Mouse (Mus musculus) cerebellum, adult 2 months (tissue): ENCODE results near the gene Cbx7.

Experiments used
- CTCF ChIP-seq: fragments of 200-500 bp; IDR thresholded peaks from 2 replicates; pipeline ENCODE4 v1.5.1; 2011; ENCODE audit warnings: low read depth, mild to moderate bottlenecking, control low read depth, low read length, moderate library complexity, borderline replicate concordance; ENCODE audit not compliant: insufficient read depth
- POLR2A ChIP-seq: fragments of 200-500 bp; IDR thresholded peaks from 2 replicates; pipeline ENCODE4 v1.6.1; 2011; ENCODE audit warnings: low read length, control low read depth, borderline replicate concordance; ENCODE audit not compliant: insufficient read depth

DNA sequence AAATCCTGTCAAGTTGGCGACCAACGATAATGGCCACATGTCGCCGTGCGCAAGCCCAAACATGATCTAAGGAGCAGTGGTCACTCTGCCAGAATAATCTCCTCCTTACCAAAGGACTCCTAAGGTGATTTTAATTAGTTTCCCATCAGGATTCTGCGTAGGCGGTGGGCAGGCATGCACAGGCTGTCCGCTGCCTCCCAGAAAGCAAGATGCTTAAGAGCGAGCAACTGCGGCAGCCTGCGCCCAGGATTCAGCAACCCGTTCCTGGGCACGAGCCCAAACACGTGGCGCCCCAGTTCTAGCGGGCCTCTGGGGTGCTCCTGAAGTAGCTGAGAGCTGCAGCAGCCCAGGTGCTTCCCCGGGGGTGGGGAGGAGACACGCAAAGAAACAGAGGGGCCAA is 8.3 kb downstream of the Cbx7 start:
- no peak for TF ChIP-seq CTCF
- no peak for TF ChIP-seq POLR2A
